Mouse (Mus musculus) midbrain, postnatal 0 days (tissue): ENCODE results near the gene Prok1. TPM values are rescaled to one million over a fixed set of nuclear protein-coding genes. Genes with fewer than 3 reads are reported as not detected.

Source experiments
- ATAC-seq: fragments of 200-750 bp; cut with Nextera tagmentation; 2 replicates; pipeline ENCODE4 v1.8.0; 2017; ENCODE audit warnings: moderate number of reproducible peaks, mild to moderate bottlenecking, moderate TSS enrichment, moderate library complexity; ENCODE audit not compliant: low FRiP score
- DNase-seq: peaks from one replicate; pipeline ENCODE4 v3.0.0-alpha.2; 2015; ENCODE audit warnings: low spot score
- H3K27ac ChIP-seq: fragments of 300-500 bp; sonication (generic); 2 replicates; pipeline ENCODE4 v1.5.1; 2014; ENCODE audit warnings: low read depth, mild to moderate bottlenecking, low read length, mixed read lengths
- H3K27me3 ChIP-seq: fragments of 300-500 bp; sonication (generic); 2 replicates; pipeline ENCODE4 v1.6.1; 2014; ENCODE audit warnings: low read length, control low read depth, mixed read lengths; ENCODE audit not compliant: insufficient read depth
- H3K36me3 ChIP-seq: fragments of 300-500 bp; sonication (generic); 2 replicates; pipeline ENCODE4 v1.6.1; 2014; ENCODE audit warnings: low read length, control low read depth, mixed read lengths; ENCODE audit not compliant: insufficient read depth
- H3K4me1 ChIP-seq: fragments of 300-500 bp; sonication (generic); 2 replicates; pipeline ENCODE4 v1.6.1; 2014; ENCODE audit warnings: mild to moderate bottlenecking, control low read depth, antibody characterized with exemption, low read length, mixed read lengths; ENCODE audit not compliant: insufficient read depth
- H3K4me2 ChIP-seq: fragments of 300-500 bp; sonication (generic); 2 replicates; pipeline ENCODE4 v1.6.1; 2014; ENCODE audit warnings: low read depth, mild to moderate bottlenecking, low read length, mixed read lengths; ENCODE audit not compliant: poor library complexity, severe bottlenecking
- H3K4me3 ChIP-seq: fragments of 300-500 bp; sonication (generic); 2 replicates; pipeline ENCODE4 v1.5.1; 2014; ENCODE audit warnings: low read depth, mild to moderate bottlenecking, low read length, moderate library complexity
- H3K9ac ChIP-seq: fragments of 300-500 bp; sonication (generic); replicated peaks from 2 replicates; pipeline ENCODE4 v1.6.1; 2014; ENCODE audit warnings: mild to moderate bottlenecking, low read length, moderate library complexity, mixed read lengths; ENCODE audit not compliant: poor library complexity, severe bottlenecking
- H3K9me3 ChIP-seq: fragments of 300-500 bp; sonication (generic); 2 replicates; pipeline ENCODE4 v1.6.1; 2016; ENCODE audit warnings: low read length, control low read depth
- CTCF ChIP-seq: IDR thresholded peaks from 2 replicates; pipeline ENCODE4 v1.5.1; 2016; ENCODE audit warnings: antibody characterized with exemption, mild to moderate bottlenecking
- WGBS: fragments of 180-500 bp; shearing (Covaris S2); extraction: QIAGEN DNeasy Blood & Tissue Kit; methylation state at CpG from one replicate; pipeline ENCODE4 v1.1.7; 2014; 5-methylcytosine and 5-hydroxymethylcytosine counted together
- polyA plus RNA-seq: library from polyadenylated mRNA; unstranded; fragments of >200 nt; fragmentation: Nextera tagmentation; extraction: Ambion mirVana; gene quantifications from 2 replicates; pipeline ENCODE4 v1.2.1, GENCODE M21; 2015
- total RNA-seq: library from RNA; depleted of rRNA; stranded (reverse); fragments of >200 nt; gene quantifications from 2 replicates; pipeline ENCODE4 v1.2.3, GENCODE M21; 2014

Gene Prok1
- total and polyA plus RNA-seq, 2 experiments from 2014 or later, result 0.16 to 0.33 TPM

DNA sequence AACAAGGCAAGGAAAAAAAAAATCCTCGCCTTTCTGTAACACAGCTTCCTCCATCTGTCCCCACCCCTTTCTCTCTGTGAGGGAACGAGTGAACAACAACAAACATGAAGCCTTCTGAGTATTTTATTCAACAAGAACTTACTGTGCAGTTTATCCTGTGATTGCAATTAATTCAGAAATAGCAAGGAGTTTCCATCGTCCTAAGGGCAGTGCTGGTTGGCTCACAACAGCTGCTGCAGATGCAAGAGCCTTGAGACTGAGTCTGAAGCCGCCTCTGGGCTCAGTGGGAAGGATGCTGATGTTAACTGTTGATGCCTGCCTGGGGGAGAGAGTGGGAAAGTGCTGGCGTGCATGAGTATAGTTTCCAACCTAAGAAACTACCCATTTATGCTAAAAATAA lies 18.4 kb upstream of the Prok1 start:
- DNase-seq (no peak), ATAC-seq (no peak)
- Histone ChIP-seq H3K9ac (no peak overlapping the region), H3K4me2 (no peak overlapping the region), H3K4me1 (peaks cover 8% of the 10 kb centered on the region), H3K27me3 (no peaks in the 10 kb centered on the region), H3K9me3 (no peaks in the 10 kb centered on the region), H3K36me3 (no peaks in the 10 kb centered on the region), H3K27ac (no peak overlapping the region), H3K4me3 (no peak overlapping the region)
- WGBS, result 46% methylated on average over 5 of the region's 5 CpGs
- TF ChIP-seq CTCF, result no peak

DNA sequence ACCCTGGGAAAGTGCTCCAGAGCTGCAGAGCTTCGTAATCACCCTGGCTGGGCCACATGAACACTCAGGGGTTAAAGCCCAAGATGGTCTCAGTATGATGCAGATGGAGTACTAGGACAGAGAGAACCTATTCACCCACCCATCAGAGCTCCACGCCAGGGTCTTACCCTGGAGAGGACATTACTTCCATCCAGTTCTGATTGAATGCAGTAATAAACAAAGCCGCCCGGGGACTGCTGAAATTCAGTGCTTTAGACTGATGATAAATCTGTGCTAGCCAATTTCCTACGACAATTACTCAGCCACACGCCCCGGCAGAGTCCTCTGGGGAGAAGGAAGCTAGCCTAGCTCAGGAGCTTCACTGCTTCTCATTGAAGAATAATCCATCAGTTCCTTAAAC lies 17.2 kb upstream of the Prok1 start:
- no peak overlapping the region for H3K9ac ChIP-seq
- TF ChIP-seq CTCF, result no peak
- DNase-seq (peak; percentile 46), ATAC-seq (no peak)
- whole genome bisulfite sequencing, result 62% methylated on average over 7 of the region's 7 CpGs
- no peaks in the 10 kb centered on the region for H3K9me3 ChIP-seq
- peaks cover 6% of the 10 kb centered on the region for H3K4me1 ChIP-seq
- H3K36me3 ChIP-seq, result no peaks in the 10 kb centered on the region
- H3K27ac ChIP-seq, result no peak overlapping the region
- no peaks in the 10 kb centered on the region for H3K27me3 ChIP-seq
- H3K4me3 ChIP-seq, result no peak overlapping the region
- H3K4me2 ChIP-seq, result no peak overlapping the region

DNA sequence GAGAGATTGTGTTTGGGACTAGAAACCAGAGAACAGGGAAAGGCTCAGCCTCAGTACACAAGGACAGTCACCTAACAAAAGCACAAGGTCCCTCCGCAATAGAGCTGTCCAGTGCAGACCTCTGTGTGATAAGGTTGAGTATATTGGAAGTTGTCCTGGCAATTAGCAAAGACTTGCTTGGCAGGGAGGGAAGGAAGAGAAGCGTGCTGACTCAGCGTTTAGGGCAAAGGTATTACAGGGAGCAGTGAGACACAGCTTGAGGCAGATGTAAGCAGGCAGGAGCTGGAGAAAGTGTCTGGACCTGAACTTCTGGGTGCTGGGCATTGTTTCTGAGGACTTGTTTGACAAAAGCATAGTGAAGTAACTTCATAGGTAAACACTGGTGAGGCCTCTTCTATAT lies 16.5 kb upstream of the Prok1 start:
- DNase-seq (no peak), ATAC-seq (no peak)
- Histone ChIP-seq H3K4me1 (peaks cover under 1% of the 10 kb centered on the region), H3K9me3 (no peaks in the 10 kb centered on the region), H3K27ac (no peak overlapping the region), H3K4me3 (no peak overlapping the region), H3K9ac (no peak overlapping the region), H3K4me2 (no peak overlapping the region), H3K36me3 (no peaks in the 10 kb centered on the region), H3K27me3 (no peaks in the 10 kb centered on the region)
- TF ChIP-seq CTCF, result no peak
- WGBS, result 87% methylated on average over 3 of the region's 3 CpGs

DNA sequence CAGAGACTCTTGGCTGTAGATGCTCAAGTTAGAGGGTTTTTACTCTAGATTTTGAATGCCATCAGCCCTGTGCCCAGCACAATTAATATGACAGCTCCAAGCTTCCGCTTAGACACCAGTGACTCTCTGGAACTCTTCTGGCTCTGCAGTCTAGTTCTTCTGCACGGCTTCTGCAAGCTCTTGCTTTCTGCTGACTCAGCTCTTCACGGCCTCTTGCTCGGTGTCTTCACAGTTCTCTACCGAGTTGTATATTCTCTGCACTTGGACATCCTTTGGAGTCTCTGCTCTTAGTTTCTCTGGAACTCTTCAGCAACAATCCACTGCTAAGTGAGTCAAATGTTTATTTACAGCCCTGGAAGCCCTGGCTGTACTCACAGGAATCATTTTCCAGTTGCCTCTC lies 14.4 kb upstream of the Prok1 start:
- no peak for ATAC-seq
- WGBS, result 88% methylated on average over 5 of the region's 5 CpGs
- Histone ChIP-seq H3K27ac (no peak overlapping the region), H3K4me3 (no peak overlapping the region), H3K36me3 (no peaks in the 10 kb centered on the region), H3K27me3 (no peaks in the 10 kb centered on the region), H3K9me3 (no peaks in the 10 kb centered on the region), H3K4me2 (no peak overlapping the region), H3K9ac (no peak overlapping the region), H3K4me1 (no peaks in the 10 kb centered on the region)
- DNase-seq, result no peak
- TF ChIP-seq CTCF, result no peak

DNA sequence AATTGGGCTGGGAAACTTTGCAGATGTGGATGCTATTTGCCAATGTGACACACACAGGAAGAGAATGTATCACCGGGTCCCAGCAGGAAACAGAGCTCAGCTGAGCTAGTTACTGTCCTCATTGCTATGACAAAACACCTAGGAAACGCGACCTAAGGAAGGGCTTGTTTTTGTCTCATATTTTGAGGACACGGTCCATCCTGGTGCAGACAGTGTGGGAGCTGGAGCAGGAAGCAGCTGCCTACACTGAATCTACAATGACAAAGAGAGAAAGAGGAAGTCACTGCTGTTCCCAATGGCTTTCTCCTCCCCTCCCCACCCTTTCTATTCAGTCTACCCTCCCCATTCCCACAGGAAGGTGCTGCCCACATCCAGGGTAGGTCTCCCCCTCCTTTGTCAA lies 12.5 kb upstream of the Prok1 start:
- no peak overlapping the region for H3K27ac ChIP-seq
- TF ChIP-seq CTCF, result no peak
- DNase-seq (no peak), ATAC-seq (no peak)
- H3K27me3 ChIP-seq, result no peaks in the 10 kb centered on the region
- no peaks in the 10 kb centered on the region for H3K36me3 ChIP-seq
- no peak overlapping the region for H3K4me3 ChIP-seq
- no peaks in the 10 kb centered on the region for H3K9me3 ChIP-seq
- H3K4me2 ChIP-seq, result no peak overlapping the region
- 77% methylated on average over 4 of the region's 4 CpGs for WGBS
- no peak overlapping the region for H3K9ac ChIP-seq
- H3K4me1 ChIP-seq, result no peaks in the 10 kb centered on the region

DNA sequence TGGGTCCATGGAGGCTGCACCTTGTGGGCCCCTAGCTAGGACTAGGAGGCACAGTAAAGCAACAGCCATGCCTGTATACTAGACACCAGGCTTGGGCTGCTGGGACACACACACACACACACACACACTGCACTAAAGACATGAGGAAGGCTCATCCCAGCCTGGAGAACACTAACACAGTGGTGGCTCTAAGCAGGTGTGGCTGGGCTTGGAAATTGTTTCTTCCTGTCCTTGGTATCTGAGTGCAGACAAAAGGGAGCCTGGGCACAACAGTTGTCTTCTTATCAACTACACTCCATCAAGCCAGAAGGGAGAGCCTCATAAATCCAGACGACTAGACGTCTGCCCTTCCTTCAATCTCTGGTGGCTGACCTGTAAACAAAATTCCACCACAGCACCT lies 10.8 kb upstream of the Prok1 start:
- H3K4me3 ChIP-seq, result no peak overlapping the region
- no peaks in the 10 kb centered on the region for H3K4me1 ChIP-seq
- DNase-seq, result no peak
- TF ChIP-seq CTCF, result no peak
- H3K9ac ChIP-seq, result no peak overlapping the region
- H3K27ac ChIP-seq, result no peak overlapping the region
- ATAC-seq, result no peak
- no peak overlapping the region for H3K4me2 ChIP-seq
- 73% methylated on average over 2 of the region's 2 CpGs for WGBS
- H3K27me3 ChIP-seq, result no peaks in the 10 kb centered on the region
- H3K36me3 ChIP-seq, result no peaks in the 10 kb centered on the region
- no peaks in the 10 kb centered on the region for H3K9me3 ChIP-seq
